Mouse (Mus musculus) limb, embryonic 11.5 days (tissue): ENCODE data around the gene 2510009E07Rik. TPM values are rescaled to one million over a fixed set of nuclear protein-coding genes. Genes with fewer than 3 reads are reported as not detected.
"Not testable (repeated sequence)": the region's sequence is repeated elsewhere in the genome, so short reads cannot be mapped to it uniquely, and the experiment has no call there.

Experiments
- ATAC-seq: fragments of 200-750 bp; cut with Nextera tagmentation; 2 replicates; pipeline ENCODE4 v1.8.0; 2017; ENCODE audit warnings: low read depth; ENCODE audit not compliant: insufficient number of reproducible peaks, low FRiP score, low TSS enrichment
- DNase-seq: peaks from one replicate; pipeline ENCODE4 v3.0.0-alpha.2; 2015; ENCODE audit warnings: low spot score
- H3K27ac ChIP-seq: fragments of 300-500 bp; sonication (generic); replicated peaks from 2 replicates; pipeline ENCODE4 v1.5.1; 2014; ENCODE audit warnings: low read depth, mild to moderate bottlenecking, low read length
- H3K27me3 ChIP-seq: fragments of 300-500 bp; sonication (generic); 2 replicates; pipeline ENCODE4 v1.6.1; 2014; ENCODE audit warnings: mild to moderate bottlenecking, low read length, mixed read lengths; ENCODE audit not compliant: control insufficient read depth, insufficient read depth
- H3K36me3 ChIP-seq: fragments of 300-500 bp; sonication (generic); 2 replicates; pipeline ENCODE4 v1.6.1; 2014; ENCODE audit warnings: mild to moderate bottlenecking, low read length, moderate library complexity, mixed read lengths; ENCODE audit not compliant: control insufficient read depth, insufficient read depth
- H3K4me1 ChIP-seq: fragments of 300-500 bp; sonication (generic); 2 replicates; pipeline ENCODE4 v1.6.1; 2014; ENCODE audit warnings: low read length, mixed read lengths; ENCODE audit not compliant: control insufficient read depth, insufficient read depth
- H3K4me2 ChIP-seq: fragments of 300-500 bp; sonication (generic); 2 replicates; pipeline ENCODE4 v1.6.1; 2014; ENCODE audit warnings: low read depth, mild to moderate bottlenecking, moderate library complexity; ENCODE audit not compliant: severe bottlenecking
- H3K4me3 ChIP-seq: fragments of 300-500 bp; sonication (generic); 2 replicates; pipeline ENCODE4 v1.5.1; 2014; ENCODE audit warnings: low read depth, low read length
- H3K9ac ChIP-seq: fragments of 300-500 bp; sonication (generic); 2 replicates; pipeline ENCODE4 v1.6.1; 2014; ENCODE audit warnings: mild to moderate bottlenecking, low read length
- H3K9me3 ChIP-seq: fragments of 300-500 bp; sonication (generic); 2 replicates; pipeline ENCODE4 v1.6.1; 2016; ENCODE audit warnings: low read length; ENCODE audit not compliant: control insufficient read depth
- WGBS: fragments of 180-500 bp; shearing (Covaris S2); extraction: QIAGEN DNeasy Blood & Tissue Kit; methylation state at CpG from one replicate; pipeline ENCODE4 v1.1.7; 2014; 5-methylcytosine and 5-hydroxymethylcytosine counted together
- polyA plus RNA-seq: library from polyadenylated mRNA; unstranded; fragments of >200 nt; fragmentation: Nextera tagmentation; extraction: Ambion mirVana; gene quantifications from 2 replicates; pipeline ENCODE4 v1.2.1, GENCODE M21; 2014

2510009E07Rik gene
- polyA plus RNA-seq, 1 experiment from 2014 or later, result 8.2 TPM

- ATAC-seq (peak; percentile 67; the same call in 1 of the 2 replicates), DNase-seq (peak; percentile 62)
- Histone ChIP-seq H3K4me1 (no peaks in the 10 kb centered on the region), H3K36me3 (no peaks in the 10 kb centered on the region), H3K9ac (no peak overlapping the region), H3K4me2 (peak overlapping the region; percentile 97), H3K27ac (no peak overlapping the region), H3K9me3 (no peaks in the 10 kb centered on the region), H3K27me3 (no peaks in the 10 kb centered on the region), H3K4me3 (peak overlapping the region; percentile 76)
- 3% methylated on average over 12 of the region's 12 CpGs for WGBS
Observed at GRCm38 (mm10) chr16:21695242-21695578, 745 bp upstream of the 2510009E07Rik start.

- no peak for DNase-seq
- Histone ChIP-seq H3K4me1 (no peaks in the 10 kb centered on the region), H3K27me3 (no peaks in the 10 kb centered on the region), H3K4me3 (peak overlapping the region; percentile 76), H3K9ac (peak overlapping the region; percentile 83), H3K9me3 (no peaks in the 10 kb centered on the region), H3K4me2 (peak overlapping the region; percentile 97), H3K36me3 (no peaks in the 10 kb centered on the region), H3K27ac (no peak overlapping the region)
- ATAC-seq, result peak; percentile 78
- 0% methylated on average over 45 of the region's 45 CpGs for WGBS
Observed at GRCm38 (mm10) chr16:21693981-21694462, 443 bp downstream of the 2510009E07Rik start.

- Histone ChIP-seq H3K4me2 (no peak overlapping the region), H3K9me3 (no peaks in the 10 kb centered on the region), H3K9ac (no peak overlapping the region), H3K4me1 (no peaks in the 10 kb centered on the region), H3K4me3 (no peak overlapping the region), H3K27ac (no peak overlapping the region), H3K36me3 (no peaks in the 10 kb centered on the region), H3K27me3 (no peaks in the 10 kb centered on the region)
- WGBS, result 51% methylated on average over 5 of the region's 5 CpGs
- ATAC-seq (no peak), DNase-seq (no peak)
Observed at GRCm38 (mm10) chr16:21690216-21690755, 4.2 kb downstream of the 2510009E07Rik start.

GRCm38 (mm10) chr16:21689141-21689540 lies 5.3 kb downstream of the 2510009E07Rik start:
- no peak overlapping the region for H3K9ac ChIP-seq
- no peaks in the 10 kb centered on the region for H3K36me3 ChIP-seq
- DNase-seq, result no peak
- no peak overlapping the region for H3K4me3 ChIP-seq
- no peaks in the 10 kb centered on the region for H3K27me3 ChIP-seq
- no peak overlapping the region for H3K4me2 ChIP-seq
- 87% methylated on average over 5 of the region's 5 CpGs for WGBS
- no peak overlapping the region for H3K27ac ChIP-seq
- no peaks in the 10 kb centered on the region for H3K9me3 ChIP-seq
- no peaks in the 10 kb centered on the region for H3K4me1 ChIP-seq
- ATAC-seq, result no peak

- ATAC-seq, result no peak
- H3K4me1 ChIP-seq, result no peaks in the 10 kb centered on the region
- H3K9me3 ChIP-seq, result no peaks in the 10 kb centered on the region
- 91% methylated on average over 5 of the region's 5 CpGs for WGBS
- no peak for DNase-seq
- no peaks in the 10 kb centered on the region for H3K27me3 ChIP-seq
- H3K9ac ChIP-seq, result no peak overlapping the region
- H3K36me3 ChIP-seq, result no peaks in the 10 kb centered on the region
- no peak overlapping the region for H3K4me3 ChIP-seq
- H3K27ac ChIP-seq, result no peak overlapping the region
- H3K4me2 ChIP-seq, result no peak overlapping the region
Observed at GRCm38 (mm10) chr16:21687406-21687805, 7.1 kb downstream of the 2510009E07Rik start.

- no peaks in the 10 kb centered on the region for H3K4me1 ChIP-seq
- H3K9ac ChIP-seq, result no peak overlapping the region
- no peaks in the 10 kb centered on the region for H3K27me3 ChIP-seq
- H3K9me3 ChIP-seq, result no peaks in the 10 kb centered on the region
- no peak overlapping the region for H3K4me3 ChIP-seq
- H3K27ac ChIP-seq, result no peak overlapping the region
- no peak overlapping the region for H3K4me2 ChIP-seq
- whole genome bisulfite sequencing, result 91% methylated on average over 7 of the region's 7 CpGs
- DNase-seq (no peak), ATAC-seq (no peak)
- no peaks in the 10 kb centered on the region for H3K36me3 ChIP-seq
Observed at GRCm38 (mm10) chr16:21676791-21677190, 17.7 kb downstream of the 2510009E07Rik start.

GRCm38 (mm10) chr16:21673651-21674050 lies 20.8 kb downstream of the 2510009E07Rik start:
- H3K27me3 ChIP-seq, H3K4me3 ChIP-seq, DNase-seq, ATAC-seq, H3K9ac ChIP-seq, H3K4me1 ChIP-seq, H3K27ac ChIP-seq, H3K36me3 ChIP-seq, H3K9me3 ChIP-seq, H3K4me2 ChIP-seq: not testable (repeated sequence)
- WGBS, result 97% methylated on average over 1 of the region's 1 CpGs

GRCm38 (mm10) chr16:21673046-21673445 lies 21.4 kb downstream of the 2510009E07Rik start:
- H3K9me3 ChIP-seq, H3K4me3 ChIP-seq, H3K36me3 ChIP-seq, ATAC-seq, H3K27ac ChIP-seq, H3K27me3 ChIP-seq, H3K4me2 ChIP-seq, H3K9ac ChIP-seq, DNase-seq, H3K4me1 ChIP-seq: not testable (repeated sequence)

- Histone ChIP-seq H3K4me3 (no peak overlapping the region), H3K9me3 (no peaks in the 10 kb centered on the region), H3K4me2 (no peak overlapping the region), H3K9ac (no peak overlapping the region), H3K27me3 (no peaks in the 10 kb centered on the region), H3K4me1 (no peaks in the 10 kb centered on the region), H3K36me3 (no peaks in the 10 kb centered on the region), H3K27ac (no peak overlapping the region)
- 88% methylated on average over 4 of the region's 4 CpGs for WGBS
- ATAC-seq (no peak), DNase-seq (no peak)
Observed at GRCm38 (mm10) chr16:21671878-21672277, 22.6 kb downstream of the 2510009E07Rik start.
